9 mouse cellular contexts compared by ENCODE assay signal in genomic region chr15:103315011-103315502, GRCm38 (mm10). TPM values are rescaled to one million over a fixed set of nuclear protein-coding genes. Genes with fewer than 3 reads are reported as not detected.
DNase-seq lines count a peak whose midpoint lies in the region; ATAC-seq lines count a peak whose summit lies in the region.
"Had no signal": no experiment of that assay in that cellular context is flagged by ENCODE, and none has a peak within 500 bp of the region (broad histone marks: within the 10 kb centered on the region; RNA-seq: fewer than 3 reads in every experiment).

No protein-coding gene starts in this region.

- H3K9me3 ChIP-seq in hindbrain, embryonic 16.5 days (ENCODE audit: control insufficient read depth, low read length) = no peaks in the 10 kb centered on the region
- H3K9me3 ChIP-seq in limb, embryonic 13.5 days = no peaks in the 10 kb centered on the region
- H3K9me3 ChIP-seq in midbrain, embryonic 13.5 days = no peaks in the 10 kb centered on the region

- H3K4me2 ChIP-seq in hindbrain, embryonic 16.5 days (ENCODE audit: low read length) = peak overlapping the region; percentile 54
- peak overlapping the region; percentile 68 for H3K4me2 ChIP-seq in limb, embryonic 13.5 days (replicated peaks)
- peak overlapping the region; percentile 56 for H3K4me2 ChIP-seq in midbrain, embryonic 13.5 days (replicated peaks)

- H3K27me3 ChIP-seq in hindbrain, embryonic 16.5 days (replicated peaks; ENCODE audit: control insufficient read depth, insufficient read depth, low read length) = no peaks in the 10 kb centered on the region
- H3K27me3 ChIP-seq in limb, embryonic 13.5 days = no peaks in the 10 kb centered on the region
- H3K27me3 ChIP-seq in midbrain, embryonic 13.5 days = no peaks in the 10 kb centered on the region

- peaks cover 14% of the 10 kb centered on the region for H3K4me1 ChIP-seq in hindbrain, embryonic 16.5 days (ENCODE audit: control insufficient read depth, insufficient read depth, low read depth, low read length)
- peaks cover 37% of the 10 kb centered on the region for H3K4me1 ChIP-seq in limb, embryonic 13.5 days
- H3K4me1 ChIP-seq in midbrain, embryonic 13.5 days (replicated peaks) = peaks cover 34% of the 10 kb centered on the region

- DNase-seq in right cerebral cortex, postnatal 14 days = peak; percentile 70
- no peak for DNase-seq in right cerebral cortex, postnatal 36 days (ENCODE audit: low spot score in 2 of 2)
- peak; percentile 79 to 87 for DNase-seq in cerebellum, postnatal 25 days
- DNase-seq in gastrocnemius, adult 8-10 months (ENCODE audit: low spot score in 2 of 2) = peak; percentile 66 to 68
- peak; percentile 80 for DNase-seq in urinary bladder, postnatal 14 days (ENCODE audit: low spot score)

- H3K36me3 ChIP-seq in hindbrain, embryonic 16.5 days (ENCODE audit: control insufficient read depth, insufficient read depth, low read length) = peaks cover 20% of the 10 kb centered on the region
- peaks cover 45% of the 10 kb centered on the region for H3K36me3 ChIP-seq in limb, embryonic 13.5 days
- peaks cover 44% of the 10 kb centered on the region for H3K36me3 ChIP-seq in midbrain, embryonic 13.5 days

- H3K9ac ChIP-seq in hindbrain, embryonic 16.5 days (ENCODE audit: low read depth, low read length) = peak overlapping the region; percentile 43
- peak overlapping the region; percentile 54 for H3K9ac ChIP-seq in limb, embryonic 13.5 days
- peak overlapping the region; percentile 58 for H3K9ac ChIP-seq in midbrain, embryonic 13.5 days (replicated peaks)

- peak overlapping the region; percentile 29; the same call in 1 of the 2 replicates for H3K27ac ChIP-seq in hindbrain, embryonic 16.5 days (ENCODE audit: low read depth, low read length)
- no peak overlapping the region for H3K27ac ChIP-seq in limb, embryonic 13.5 days
- H3K27ac ChIP-seq in midbrain, embryonic 13.5 days = peak overlapping the region; percentile 36

- H3K4me3 ChIP-seq in hindbrain, embryonic 16.5 days (ENCODE audit: low read length) = peak overlapping the region; percentile 27
- H3K4me3 ChIP-seq in limb, embryonic 13.5 days = peak overlapping the region; percentile 32
- peak overlapping the region; percentile 23 for H3K4me3 ChIP-seq in midbrain, embryonic 13.5 days (replicated peaks)

- WGBS in hindbrain, embryonic 16.5 days = 1% methylated on average over 18 of the region's 18 CpGs
- 4% methylated on average over 18 of the region's 18 CpGs for WGBS in limb, embryonic 13.5 days
- WGBS in midbrain, embryonic 13.5 days = under 1% methylated on average over 18 of the region's 18 CpGs

- ATAC-seq in hindbrain, embryonic 16.5 days = peak; percentile 70
- peak; percentile 82 for ATAC-seq in limb, embryonic 13.5 days (ENCODE audit: low FRiP score, low read depth)
- ATAC-seq in midbrain, embryonic 13.5 days = peak; percentile 80

RNA-seq across cellular contexts. Expression of gene Gpr84, which starts 4.6 kb away (rescaled TPM):
- not detected for total RNA-seq in gastrocnemius, adult 8-10 months (2022)
- 0.34 and 0.42 TPM in 2 replicates for polyA plus RNA-seq in hindbrain, embryonic 16.5 days (2015; fragmentation: Nextera tagmentation; extraction: Ambion mirVana)
- polyA plus RNA-seq in limb, embryonic 13.5 days (2015; fragmentation: Nextera tagmentation; extraction: Ambion mirVana) = 0.34 and 0.41 TPM in 2 replicates
- polyA plus RNA-seq in midbrain, embryonic 13.5 days (2015; fragmentation: Nextera tagmentation; extraction: Ambion mirVana) = 0.18 and 0.94 TPM in 2 replicates

RNA-seq across cellular contexts. Expression of gene Zfp385a, which starts 24.8 kb away (rescaled TPM):
- total RNA-seq in gastrocnemius, adult 8-10 months (2022) = 1 to 10 TPM; 5.7 to 6.4 (median 5.9) TPM
- polyA plus RNA-seq in hindbrain, embryonic 16.5 days (2015; fragmentation: Nextera tagmentation; extraction: Ambion mirVana) = 20.1 and 24.7 TPM in 2 replicates
- 11.7 and 13.1 TPM in 2 replicates for polyA plus RNA-seq in limb, embryonic 13.5 days (2015; fragmentation: Nextera tagmentation; extraction: Ambion mirVana)
- polyA plus RNA-seq in midbrain, embryonic 13.5 days (2015; fragmentation: Nextera tagmentation; extraction: Ambion mirVana) = 15.1 and 17.9 TPM in 2 replicates

RNA-seq across cellular contexts. Expression of gene Copz1, which starts 42.5 kb away (rescaled TPM):
- total RNA-seq in gastrocnemius, adult 8-10 months (2022) = 10 to 100 TPM; 34.7 to 39.4 (median 35.6) TPM
- polyA plus RNA-seq in hindbrain, embryonic 16.5 days (2015; fragmentation: Nextera tagmentation; extraction: Ambion mirVana) = 207 and 209 TPM in 2 replicates
- polyA plus RNA-seq in limb, embryonic 13.5 days (2015; fragmentation: Nextera tagmentation; extraction: Ambion mirVana) = 283 TPM in 2 replicates
- 218 and 221 TPM in 2 replicates for polyA plus RNA-seq in midbrain, embryonic 13.5 days (2015; fragmentation: Nextera tagmentation; extraction: Ambion mirVana)

RNA-seq across cellular contexts. Expression of gene Itga5, which starts 51.5 kb away (rescaled TPM):
- total RNA-seq in gastrocnemius, adult 8-10 months (2022) = 1 to 10 TPM; 4.0 to 4.9 (median 4.5) TPM
- 6.3 and 8.6 TPM in 2 replicates for polyA plus RNA-seq in hindbrain, embryonic 16.5 days (2015; fragmentation: Nextera tagmentation; extraction: Ambion mirVana)
- 55.2 and 55.3 TPM in 2 replicates for polyA plus RNA-seq in limb, embryonic 13.5 days (2015; fragmentation: Nextera tagmentation; extraction: Ambion mirVana)
- polyA plus RNA-seq in midbrain, embryonic 13.5 days (2015; fragmentation: Nextera tagmentation; extraction: Ambion mirVana) = 6.8 and 7.8 TPM in 2 replicates

RNA-seq across cellular contexts. Expression of gene Nfe2, which starts 56.9 kb away (rescaled TPM):
- not detected for total RNA-seq in gastrocnemius, adult 8-10 months (2022)
- 0.65 and 0.69 TPM in 2 replicates for polyA plus RNA-seq in hindbrain, embryonic 16.5 days (2015; fragmentation: Nextera tagmentation; extraction: Ambion mirVana)
- 2.8 and 3.8 TPM in 2 replicates for polyA plus RNA-seq in limb, embryonic 13.5 days (2015; fragmentation: Nextera tagmentation; extraction: Ambion mirVana)
- 0.75 and 0.82 TPM in 2 replicates for polyA plus RNA-seq in midbrain, embryonic 13.5 days (2015; fragmentation: Nextera tagmentation; extraction: Ambion mirVana)
- total RNA-seq: left cerebral cortex, postnatal 36 days had no signal

Comparison
In these comparisons a context has a peak if more than half of its experiments do, and no peak if none do; other contexts are left out.
1. DNase-seq: peak in right cerebral cortex, postnatal 14 days (single experiment), cerebellum, postnatal 25 days (2 of 2), gastrocnemius, adult 8-10 months (2 of 2) and urinary bladder, postnatal 14 days (single experiment); none in right cerebral cortex, postnatal 36 days (0 of 2).
2. Peak in every context shown above with its lines, with median percentiles within 50 percentile points of each other: ATAC-seq, H3K4me2 ChIP-seq, H3K4me3 ChIP-seq and H3K9ac ChIP-seq.